Mouse (Mus musculus): ENCODE measurements around the gene Vmn1r222.
"Not testable (repeated sequence)": the region's sequence is repeated elsewhere in the genome, so short reads cannot be mapped to it uniquely, and the experiment has no call there.

Vmn1r222 gene

GRCm38 (mm10) chr13:23235847-23236246, at the start of gene Vmn1r222:
Gene Vmn1r222, minus strand, starts transcription at chr13:23235947.
- DNase-seq (ENCODE audit: low spot score) = not testable (repeated sequence)

- no peak for DNase-seq (ENCODE audit: low spot score)
Observed at GRCm38 (mm10) chr13:23285191-23285920, 49.6 kb upstream of the Vmn1r222 start.

- no peak for DNase-seq (ENCODE audit: low spot score)
Observed at GRCm38 (mm10) chr13:23279992-23280391, 44.2 kb upstream of the Vmn1r222 start.

- no peak for DNase-seq (ENCODE audit: low spot score)
Observed at GRCm38 (mm10) chr13:23279576-23279975, 43.8 kb upstream of the Vmn1r222 start.

GRCm38 (mm10) chr13:23270321-23271101, 34.8 kb upstream of the Vmn1r222 start:
- no peak for DNase-seq (ENCODE audit: low spot score)

GRCm38 (mm10) chr13:23269681-23270080, 33.9 kb upstream of the Vmn1r222 start:
- no peak for DNase-seq (ENCODE audit: low spot score)

GRCm38 (mm10) chr13:23269127-23269526, 33.4 kb upstream of the Vmn1r222 start:
- not testable (repeated sequence) for DNase-seq (ENCODE audit: low spot score)

GRCm38 (mm10) chr13:23268606-23269005, 32.9 kb upstream of the Vmn1r222 start:
- not testable (repeated sequence) for DNase-seq (ENCODE audit: low spot score)

- DNase-seq (ENCODE audit: low spot score) = no peak
Observed at GRCm38 (mm10) chr13:23258546-23259048, 22.9 kb upstream of the Vmn1r222 start.

- DNase-seq (ENCODE audit: low spot score) = not testable (repeated sequence)
Observed at GRCm38 (mm10) chr13:23246834-23247233, 11.1 kb upstream of the Vmn1r222 start, which contains the start of gene Vmn1r223. Gene Vmn1r223, plus strand, starts transcription at chr13:23247134.

GRCm38 (mm10) chr13:23213827-23214226, 21.9 kb downstream of the Vmn1r222 start, which contains the start of gene Vmn1r221:
Gene Vmn1r221, plus strand, starts transcription at chr13:23214127.
- DNase-seq (ENCODE audit: low spot score) = not testable (repeated sequence)

- DNase-seq (ENCODE audit: low spot score) = not testable (repeated sequence)
Observed at GRCm38 (mm10) chr13:23203885-23204284, 31.9 kb downstream of the Vmn1r222 start.

- DNase-seq (ENCODE audit: low spot score) = no peak
Observed at GRCm38 (mm10) chr13:23187875-23188274, 47.9 kb downstream of the Vmn1r222 start, which contains the start of gene Vmn1r220. Gene Vmn1r220, minus strand, starts transcription at chr13:23187975.

Measured in testis, postnatal 10 days (tissue).